Mouse (Mus musculus): Measurements from ENCODE around the gene Mrps27.
A peak's percentile ranks its signal among the peaks of the same experiment; 100 is the strongest.
"Not testable (repeated sequence)": the region's sequence is repeated elsewhere in the genome, so short reads cannot be mapped to it uniquely, and the experiment has no call there.

Gene Mrps27

GRCm38 (mm10) chr13:99344599-99345575, at the start of gene Mrps27, which contains the start of gene Ptcd2:
Mrps27 (plus strand) TSS chr13:99344786.
Ptcd2 (minus strand) TSS chr13:99344705.
- DNase-seq (ENCODE audit: low spot score in 2 of 2), result peak; percentile 97 to 98

- no peak for DNase-seq (ENCODE audit: low spot score in 2 of 2)
Observed at GRCm38 (mm10) chr13:99299921-99300320, 44.7 kb upstream of the Mrps27 start.

GRCm38 (mm10) chr13:99303846-99304245, 40.7 kb upstream of the Mrps27 start:
- peak in 1 of 2 experiments; percentile 44 for DNase-seq (ENCODE audit: low spot score in 2 of 2)

GRCm38 (mm10) chr13:99304365-99304764, 40.2 kb upstream of the Mrps27 start:
- no peak for DNase-seq (ENCODE audit: low spot score in 2 of 2)

GRCm38 (mm10) chr13:99305186-99305585, 39.4 kb upstream of the Mrps27 start:
- no peak for DNase-seq (ENCODE audit: low spot score in 2 of 2)

- no peak for DNase-seq (ENCODE audit: low spot score in 2 of 2)
Observed at GRCm38 (mm10) chr13:99306164-99306563, 38.4 kb upstream of the Mrps27 start.

GRCm38 (mm10) chr13:99307930-99308359, 36.6 kb upstream of the Mrps27 start:
- no peak for DNase-seq (ENCODE audit: low spot score in 2 of 2)

GRCm38 (mm10) chr13:99308393-99308792, 36.2 kb upstream of the Mrps27 start:
- DNase-seq (ENCODE audit: low spot score in 2 of 2), result no peak

GRCm38 (mm10) chr13:99314098-99314497, 30.5 kb upstream of the Mrps27 start:
- DNase-seq (ENCODE audit: low spot score in 2 of 2), result no peak

GRCm38 (mm10) chr13:99314657-99315181, 29.9 kb upstream of the Mrps27 start:
- no peak for DNase-seq (ENCODE audit: low spot score in 2 of 2)

- DNase-seq (ENCODE audit: low spot score in 2 of 2), result no peak
Observed at GRCm38 (mm10) chr13:99316366-99316765, 28.2 kb upstream of the Mrps27 start.

GRCm38 (mm10) chr13:99317058-99317457, 27.5 kb upstream of the Mrps27 start:
- DNase-seq (ENCODE audit: low spot score in 2 of 2), result peak; percentile 51 to 53

GRCm38 (mm10) chr13:99320453-99320852, 24.1 kb upstream of the Mrps27 start:
- DNase-seq (ENCODE audit: low spot score in 2 of 2), result no peak

- not testable (repeated sequence) for DNase-seq (ENCODE audit: low spot score in 2 of 2)
Observed at GRCm38 (mm10) chr13:99322915-99323314, 21.7 kb upstream of the Mrps27 start.

GRCm38 (mm10) chr13:99323632-99324336, 20.8 kb upstream of the Mrps27 start:
- no peak for DNase-seq (ENCODE audit: low spot score in 2 of 2)

- DNase-seq (ENCODE audit: low spot score in 2 of 2), result not testable (repeated sequence)
Observed at GRCm38 (mm10) chr13:99324337-99324685, 20.3 kb upstream of the Mrps27 start.

GRCm38 (mm10) chr13:99331255-99331654, 13.3 kb upstream of the Mrps27 start:
- no peak for DNase-seq (ENCODE audit: low spot score in 2 of 2)

- no peak for DNase-seq (ENCODE audit: low spot score in 2 of 2)
Observed at GRCm38 (mm10) chr13:99337510-99337909, 7.1 kb upstream of the Mrps27 start.

GRCm38 (mm10) chr13:99341504-99341903, 3.1 kb upstream of the Mrps27 start:
- DNase-seq (ENCODE audit: low spot score in 2 of 2), result no peak

- DNase-seq (ENCODE audit: low spot score in 2 of 2), result no peak
Observed at GRCm38 (mm10) chr13:99343876-99344598, 549 bp upstream of the Mrps27 start.

GRCm38 (mm10) chr13:99350009-99350408, 5.4 kb downstream of the Mrps27 start:
- DNase-seq (ENCODE audit: low spot score in 2 of 2), result no peak

GRCm38 (mm10) chr13:99351186-99351585, 6.6 kb downstream of the Mrps27 start:
- no peak for DNase-seq (ENCODE audit: low spot score in 2 of 2)
